Mouse (Mus musculus) spleen, postnatal 14 days (tissue): ENCODE measurements around the gene Defa25.
"Not testable (repeated sequence)": the region's sequence is repeated elsewhere in the genome, so short reads cannot be mapped to it uniquely, and the experiment has no call there.

Experiments
- DNase-seq, 2 experiments: peaks; one replicate each; pipeline ENCODE4 v3.0.0; 2021 to 2022; ENCODE audit warnings: low spot score in 2 of 2

Defa25 gene

GRCm38 (mm10) chr8:21084142-21084541, at the start of gene Defa25:
Gene Defa25, plus strand, starts transcription at chr8:21084442.
- not testable (repeated sequence) for DNase-seq

GRCm38 (mm10) chr8:21054747-21055146, 29.5 kb upstream of the Defa25 start, which contains the start of gene Defa23:
Gene Defa23, plus strand, starts transcription at chr8:21055047.
- not testable (repeated sequence) for DNase-seq

GRCm38 (mm10) chr8:21064738-21065137, 19.5 kb upstream of the Defa25 start, which contains the start of gene Defa35:
Gene Defa35, plus strand, starts transcription at chr8:21065038.
- not testable (repeated sequence) for DNase-seq

- DNase-seq, result no peak
Observed at GRCm38 (mm10) chr8:21093106-21093505, 8.9 kb downstream of the Defa25 start.

- DNase-seq, result not testable (repeated sequence)
Observed at GRCm38 (mm10) chr8:21095950-21096349, 11.7 kb downstream of the Defa25 start, which contains the start of gene Gm14851. Gene Gm14851, minus strand, starts transcription at chr8:21096050.

- not testable (repeated sequence) for DNase-seq
Observed at GRCm38 (mm10) chr8:21134342-21134741, 50.1 kb downstream of the Defa25 start, which contains the start of gene Defa30. Gene Defa30, plus strand, starts transcription at chr8:21134642.
